Mouse (Mus musculus): ENCODE results near the gene Gm8765.
"Not testable (repeated sequence)": the region's sequence is repeated elsewhere in the genome, so short reads cannot be mapped to it uniquely, and the experiment has no call there.

Gene Gm8765

GRCm38 (mm10) chr13:50698012-50698411 is at the start of gene Gm8765:
Gene Gm8765, plus strand, starts transcription at chr13:50698312.
- not testable (repeated sequence) for DNase-seq (ENCODE audit: low read depth, low spot score)

DNA sequence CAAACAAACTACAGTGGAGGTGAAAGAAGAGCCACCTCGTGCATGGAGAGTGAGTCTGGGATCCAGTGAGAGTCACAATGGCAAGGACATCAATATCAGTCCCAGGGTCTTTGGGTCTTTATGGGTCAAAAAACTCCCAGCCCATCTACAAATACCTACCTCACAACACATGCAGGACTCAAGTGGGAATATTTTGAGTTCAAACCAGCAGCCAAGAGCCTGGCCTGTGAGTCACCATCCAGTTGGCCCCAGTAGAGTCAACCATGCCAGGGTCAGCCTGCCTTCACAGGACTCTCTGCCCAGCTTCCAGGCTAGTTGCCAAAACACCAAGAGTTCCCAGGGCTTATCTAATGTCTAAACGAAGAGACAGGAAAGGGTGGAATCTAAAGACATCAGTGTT is 49.3 kb upstream of the Gm8765 start:
- not testable (repeated sequence) for DNase-seq (ENCODE audit: low read depth, low spot score)

DNA sequence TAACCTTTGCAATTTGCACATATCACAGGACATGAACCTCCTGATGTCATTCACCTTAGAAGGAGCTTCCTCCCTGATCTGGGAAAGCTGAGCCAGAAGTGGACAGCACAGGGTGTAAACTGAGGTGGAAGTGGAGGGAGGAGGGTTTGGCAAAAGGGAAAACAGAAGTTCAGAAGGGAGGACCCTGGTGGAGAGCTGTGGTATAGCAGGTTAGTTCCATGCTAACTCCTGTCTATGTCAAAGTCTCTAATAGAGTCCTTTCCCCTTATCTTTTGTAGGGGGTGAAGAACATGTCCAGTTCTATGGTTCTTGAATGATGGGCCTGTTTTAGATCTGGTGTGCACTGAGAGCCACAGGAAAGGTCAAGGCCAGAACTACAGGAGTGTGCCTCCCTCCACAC is 52.2 kb downstream of the Gm8765 start:
- not testable (repeated sequence) for DNase-seq (ENCODE audit: low read depth, low spot score)

DNA sequence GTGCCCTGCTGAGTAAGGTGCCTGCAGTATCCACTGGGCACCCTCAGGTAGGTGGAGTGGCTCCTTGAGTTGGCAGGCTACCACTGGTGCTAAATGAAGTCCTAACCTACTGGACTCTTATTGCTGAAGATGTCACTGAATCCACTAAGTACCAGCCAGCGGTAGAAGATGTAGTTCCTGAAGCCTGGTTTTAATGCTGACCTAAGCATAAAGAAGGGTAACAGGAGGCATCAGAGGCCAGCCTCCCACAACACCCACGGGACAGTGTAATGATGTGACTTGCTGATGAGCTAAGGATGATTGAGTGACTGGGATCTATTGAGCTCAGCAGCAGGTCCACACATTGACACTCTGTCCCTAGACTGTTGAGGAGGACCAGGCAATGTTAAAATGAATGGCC is 53.6 kb downstream of the Gm8765 start:
- DNase-seq (ENCODE audit: low read depth, low spot score) = no peak

DNA sequence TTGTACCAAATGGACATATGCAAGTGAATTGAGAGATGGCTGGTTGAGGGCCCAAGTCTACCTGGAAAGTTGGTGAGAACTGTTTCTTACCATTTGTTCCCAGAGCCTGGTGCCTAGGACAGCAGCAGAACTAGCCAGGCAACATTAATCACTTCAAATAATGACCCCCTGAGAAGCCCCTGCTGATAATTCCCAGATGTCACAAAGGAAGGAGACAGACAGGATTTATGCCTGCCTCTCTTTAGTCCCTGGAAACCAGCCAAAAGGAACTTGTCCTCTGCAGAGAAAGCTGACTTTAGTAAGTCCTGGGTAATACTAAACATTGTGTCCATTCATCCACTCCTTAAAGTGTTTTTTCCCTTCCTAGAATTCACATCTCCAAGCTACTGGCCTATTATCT is 54.8 kb downstream of the Gm8765 start:
- not testable (repeated sequence) for DNase-seq (ENCODE audit: low read depth, low spot score)

Data from brain, embryonic 18.5 days (tissue).